Mouse (Mus musculus): ENCODE data around the gene Nufip2. TPM values are rescaled to one million over a fixed set of nuclear protein-coding genes. Genes with fewer than 3 reads are reported as not detected.
"Not testable (repeated sequence)": the region's sequence is repeated elsewhere in the genome, so short reads cannot be mapped to it uniquely, and the experiment has no call there.

Gene Nufip2
- polyA plus RNA-seq (2016; fragmentation: Nextera tagmentation; extraction: Ambion mirVana), result 4.6 and 4.7 TPM in 2 replicates

DNA sequence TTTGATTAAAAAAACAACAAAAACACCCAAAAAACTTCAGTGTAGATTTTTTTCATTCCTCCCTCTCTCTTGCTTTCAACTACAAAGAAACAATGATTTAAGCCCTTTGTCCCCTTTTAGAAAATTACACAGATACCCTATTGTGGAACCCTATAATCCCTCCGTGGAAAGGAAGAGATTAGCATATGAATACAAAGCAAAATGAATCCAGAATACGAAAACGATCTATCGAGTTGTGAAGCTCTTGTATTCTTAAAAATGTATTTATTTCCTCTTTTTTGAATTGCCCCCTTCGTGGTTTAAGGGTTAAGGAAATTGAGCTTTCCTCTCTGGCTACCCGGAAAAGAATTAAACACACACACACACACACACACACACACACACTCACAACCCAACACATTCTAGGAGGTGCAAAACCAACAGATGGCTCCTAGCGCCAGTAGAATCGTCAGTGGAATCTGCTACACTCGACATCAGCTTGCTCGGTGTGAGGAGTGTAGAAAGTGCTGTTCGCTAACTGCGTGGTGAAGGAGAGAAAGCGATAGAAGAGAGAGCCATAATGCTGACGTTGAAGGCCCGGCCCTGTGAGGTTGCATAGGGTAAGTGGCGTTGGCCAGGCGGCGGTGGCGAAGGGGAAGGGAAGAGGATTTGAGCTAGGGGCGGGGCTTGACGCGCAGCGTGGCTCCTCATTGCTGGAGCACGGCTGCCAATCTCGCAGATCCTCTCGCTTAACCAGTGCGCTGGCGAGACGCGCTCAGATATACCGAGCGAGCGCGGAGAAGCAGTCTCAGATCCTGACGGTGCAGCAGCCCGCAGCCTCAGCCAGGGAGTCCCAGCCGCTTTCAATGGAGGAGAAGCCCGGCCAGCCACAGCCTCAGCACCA is at the start of gene Nufip2:
Gene Nufip2 (plus strand): TSS at position 773 of the 883 bp plus-strand sequence.
- peak within 1 kb of the TSS; percentile 99 for H3K4me3 ChIP-seq (replicated peaks)
- H3K4me1 ChIP-seq (replicated peaks), result peaks cover 8% of the 10 kb centered on the region
- peak within 1 kb of the TSS; percentile 99 for H3K9ac ChIP-seq (replicated peaks)
- H3K36me3 ChIP-seq, result peaks cover 10% of the 10 kb centered on the region
- H3K27ac ChIP-seq, result peak within 1 kb of the TSS; percentile 98
- peak; percentile 98 for ATAC-seq (ENCODE audit: insufficient number of reproducible peaks, insufficient read depth, low FRiP score, low TSS enrichment, low read depth)
- no peaks in the 10 kb centered on the region for H3K9me3 ChIP-seq
- peak within 1 kb of the TSS; percentile 75 for H3K4me2 ChIP-seq
- WGBS, result under 1% methylated on average over 38 of the region's 38 CpGs
- no peaks in the 10 kb centered on the region for H3K27me3 ChIP-seq

GRCm38 (mm10) chr11:77641390-77641789 is 44.6 kb upstream of the Nufip2 start:
- Histone ChIP-seq H3K9me3 (no peaks in the 10 kb centered on the region), H3K9ac (replicated peaks) (no peak overlapping the region), H3K4me1 (replicated peaks) (no peaks in the 10 kb centered on the region), H3K36me3 (no peaks in the 10 kb centered on the region), H3K27ac (no peak overlapping the region), H3K4me3 (replicated peaks) (no peak overlapping the region), H3K27me3 (no peaks in the 10 kb centered on the region; the same call in 1 of the 2 replicates), H3K4me2 (no peak overlapping the region)
- 82% methylated on average over 9 of the region's 9 CpGs for WGBS
- no peak for ATAC-seq (ENCODE audit: insufficient number of reproducible peaks, insufficient read depth, low FRiP score, low TSS enrichment, low read depth)

DNA sequence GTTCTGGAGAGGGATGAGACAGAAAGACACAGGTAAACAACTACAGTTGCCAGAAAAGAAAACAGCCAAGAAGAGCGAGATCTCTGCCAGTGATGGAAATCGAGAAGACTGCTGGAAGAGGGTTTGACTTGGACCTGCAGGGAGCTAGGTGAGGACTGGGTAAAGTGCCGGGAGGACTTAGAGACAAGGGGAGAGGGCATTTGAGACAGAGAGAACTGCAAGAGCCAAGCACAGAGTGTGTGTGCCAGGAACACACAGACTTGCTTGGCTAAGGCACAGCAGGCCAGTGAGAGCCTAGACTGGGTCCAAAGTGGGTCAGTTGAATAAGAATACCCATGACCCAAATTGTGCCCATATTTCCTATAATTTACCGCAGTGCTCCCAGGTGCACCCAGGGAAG is 40.5 kb upstream of the Nufip2 start:
- WGBS, result 80% methylated on average over 4 of the region's 4 CpGs
- Histone ChIP-seq H3K27me3 (no peaks in the 10 kb centered on the region; the same call in 1 of the 2 replicates), H3K4me3 (replicated peaks) (no peak overlapping the region), H3K4me1 (replicated peaks) (no peaks in the 10 kb centered on the region), H3K9me3 (no peaks in the 10 kb centered on the region), H3K4me2 (no peak overlapping the region), H3K36me3 (no peaks in the 10 kb centered on the region), H3K27ac (no peak overlapping the region), H3K9ac (replicated peaks) (no peak overlapping the region)
- no peak for ATAC-seq (ENCODE audit: insufficient number of reproducible peaks, insufficient read depth, low FRiP score, low TSS enrichment, low read depth)

DNA sequence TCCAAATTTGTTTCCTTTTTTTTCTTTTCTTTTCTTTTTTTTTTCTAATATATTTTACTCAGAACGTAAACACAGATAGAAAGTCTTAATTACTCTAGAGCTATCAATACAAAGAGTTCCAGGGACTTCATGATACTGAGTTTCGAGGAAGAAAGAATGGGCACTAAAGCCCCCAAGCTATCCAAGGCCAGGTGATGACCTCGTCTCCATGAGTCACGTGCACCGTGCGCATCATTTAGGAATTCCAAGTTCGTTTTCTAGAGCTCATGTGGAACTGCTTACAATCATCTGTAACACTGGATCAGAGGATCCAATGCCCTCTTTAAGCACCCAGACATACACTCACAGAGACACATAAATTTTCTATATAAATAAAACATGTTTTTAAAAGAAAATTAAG is 37.1 kb upstream of the Nufip2 start:
- H3K4me1 ChIP-seq (replicated peaks), result no peaks in the 10 kb centered on the region
- H3K9me3 ChIP-seq, result no peaks in the 10 kb centered on the region
- no peak overlapping the region for H3K9ac ChIP-seq (replicated peaks)
- ATAC-seq (ENCODE audit: insufficient number of reproducible peaks, insufficient read depth, low FRiP score, low TSS enrichment, low read depth), result no peak
- no peak overlapping the region for H3K4me3 ChIP-seq (replicated peaks)
- H3K36me3 ChIP-seq, result no peaks in the 10 kb centered on the region
- 74% methylated on average over 7 of the region's 7 CpGs for WGBS
- no peak overlapping the region for H3K27ac ChIP-seq
- H3K4me2 ChIP-seq, result no peak overlapping the region
- H3K27me3 ChIP-seq, result no peaks in the 10 kb centered on the region

DNA sequence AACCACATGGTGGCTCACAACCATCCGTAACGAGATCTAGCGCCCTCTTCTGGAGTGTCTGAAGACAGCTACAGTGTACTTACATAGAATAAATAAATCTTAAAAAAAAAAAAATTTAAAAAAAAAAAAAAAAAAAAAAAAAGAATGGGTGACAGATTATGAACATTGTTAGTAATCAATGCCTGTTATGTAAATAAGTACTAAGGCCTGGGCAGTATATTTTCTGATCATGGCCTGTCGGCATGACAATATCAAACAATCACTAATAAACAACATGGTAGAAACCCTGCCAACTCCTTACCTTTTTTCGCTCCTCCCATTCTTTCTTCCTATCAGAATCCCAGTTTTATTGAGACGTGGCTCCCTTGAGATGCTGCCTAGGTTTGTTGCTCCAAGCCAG is 33.5 kb upstream of the Nufip2 start:
- Histone ChIP-seq H3K4me2 (no peak overlapping the region), H3K9me3 (no peaks in the 10 kb centered on the region), H3K36me3 (no peaks in the 10 kb centered on the region), H3K27ac (no peak overlapping the region), H3K4me1 (replicated peaks) (no peaks in the 10 kb centered on the region), H3K4me3 (replicated peaks) (no peak overlapping the region), H3K9ac (replicated peaks) (no peak overlapping the region), H3K27me3 (0 out of 2 replicates have a peak, but pooled peaks cover 1% of the 10 kb centered on the region)
- ATAC-seq (ENCODE audit: insufficient number of reproducible peaks, insufficient read depth, low FRiP score, low TSS enrichment, low read depth), result no peak
- 60% methylated on average over 6 of the region's 6 CpGs for WGBS

DNA sequence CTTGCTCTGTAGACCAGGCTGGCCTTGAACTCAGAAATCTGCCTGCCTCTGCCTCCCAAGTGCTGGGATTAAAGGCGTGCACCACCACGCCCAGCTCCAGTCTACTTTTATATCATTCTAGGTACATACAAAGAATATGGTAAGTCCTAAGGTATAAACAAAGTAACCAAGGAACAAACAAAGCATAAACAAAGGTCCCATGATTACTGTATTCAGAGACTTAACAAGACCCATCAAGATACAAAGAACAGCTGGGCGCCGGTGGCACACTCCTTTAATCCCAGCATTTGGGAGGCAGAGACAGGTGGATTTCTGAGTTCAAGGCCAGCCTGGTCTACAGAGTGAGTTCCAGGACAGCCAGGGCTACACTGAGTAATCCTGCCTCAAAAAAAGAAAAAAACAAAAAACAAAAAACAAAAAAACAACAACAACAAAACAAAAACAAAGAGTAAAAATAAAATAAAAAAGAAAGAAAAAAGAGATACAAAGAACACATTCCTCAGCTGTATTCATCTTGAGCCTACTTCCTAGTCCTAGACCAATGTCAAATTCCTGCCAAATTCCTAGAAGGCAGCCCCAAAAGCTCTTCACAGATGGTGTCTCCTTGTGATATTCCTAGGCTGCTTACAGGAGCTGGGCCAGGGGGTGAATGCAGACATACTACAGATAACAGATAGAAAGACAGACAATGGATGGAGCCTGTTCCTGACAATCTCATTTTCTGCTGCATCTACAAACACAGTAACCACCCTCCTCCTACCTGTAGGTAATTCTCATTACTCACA is 32.4 kb upstream of the Nufip2 start:
- ATAC-seq (ENCODE audit: insufficient number of reproducible peaks, insufficient read depth, low FRiP score, low TSS enrichment, low read depth); H3K27ac ChIP-seq; H3K36me3 ChIP-seq; H3K9me3 ChIP-seq; H3K4me3 ChIP-seq (replicated peaks); H3K27me3 ChIP-seq; H3K4me2 ChIP-seq; H3K9ac ChIP-seq (replicated peaks); H3K4me1 ChIP-seq (replicated peaks): not testable (repeated sequence)
- WGBS, result 94% methylated on average over 4 of the region's 4 CpGs

GRCm38 (mm10) chr11:77659986-77660385 is 26.0 kb upstream of the Nufip2 start:
- Histone ChIP-seq H3K4me1 (replicated peaks) (no peaks in the 10 kb centered on the region), H3K27me3 (0 out of 2 replicates have a peak, but pooled peaks cover 2% of the 10 kb centered on the region), H3K4me2 (no peak overlapping the region), H3K4me3 (replicated peaks) (no peak overlapping the region), H3K27ac (no peak overlapping the region), H3K9ac (replicated peaks) (no peak overlapping the region), H3K36me3 (no peaks in the 10 kb centered on the region), H3K9me3 (no peaks in the 10 kb centered on the region)
- WGBS, result 67% methylated on average over 4 of the region's 4 CpGs
- no peak for ATAC-seq (ENCODE audit: insufficient number of reproducible peaks, insufficient read depth, low FRiP score, low TSS enrichment, low read depth)

DNA sequence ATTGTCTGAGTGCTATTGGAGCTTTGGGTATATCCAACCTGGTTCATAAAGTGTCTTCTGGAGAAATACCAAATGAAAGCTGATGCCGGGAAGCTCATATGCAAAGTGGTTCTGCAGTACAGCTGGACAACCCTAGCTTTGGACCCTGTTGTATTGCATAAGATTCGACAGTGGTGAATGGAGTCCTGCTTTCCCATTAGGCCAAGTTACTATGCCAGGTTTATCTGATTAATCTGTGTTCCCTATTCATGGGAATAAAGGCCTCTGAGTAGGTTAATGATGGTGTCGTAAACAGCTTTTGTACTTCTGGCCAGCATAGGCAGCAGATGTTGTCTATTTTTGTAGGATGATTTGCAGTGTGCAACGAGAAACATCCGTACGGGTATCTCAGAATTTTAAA is 22.3 kb upstream of the Nufip2 start:
- Histone ChIP-seq H3K4me1 (replicated peaks) (no peaks in the 10 kb centered on the region), H3K27ac (no peak overlapping the region), H3K4me3 (replicated peaks) (no peak overlapping the region), H3K9me3 (0 out of 2 replicates have a peak, but pooled peaks cover 3% of the 10 kb centered on the region), H3K4me2 (no peak overlapping the region), H3K27me3 (no peaks in the 10 kb centered on the region), H3K36me3 (no peaks in the 10 kb centered on the region), H3K9ac (replicated peaks) (no peak overlapping the region)
- WGBS, result 50% methylated on average over 6 of the region's 6 CpGs
- ATAC-seq (ENCODE audit: insufficient number of reproducible peaks, insufficient read depth, low FRiP score, low TSS enrichment, low read depth), result no peak

GRCm38 (mm10) chr11:77664046-77664445 is 21.9 kb upstream of the Nufip2 start:
- no peaks in the 10 kb centered on the region for H3K27me3 ChIP-seq
- ATAC-seq (ENCODE audit: insufficient number of reproducible peaks, insufficient read depth, low FRiP score, low TSS enrichment, low read depth), result no peak
- H3K4me1 ChIP-seq (replicated peaks), result no peaks in the 10 kb centered on the region
- H3K27ac ChIP-seq, result no peak overlapping the region
- H3K9ac ChIP-seq (replicated peaks), result no peak overlapping the region
- H3K4me3 ChIP-seq (replicated peaks), result no peak overlapping the region
- 88% methylated on average over 8 of the region's 8 CpGs for WGBS
- 0 out of 2 replicates have a peak, but pooled peaks cover 3% of the 10 kb centered on the region for H3K9me3 ChIP-seq
- no peaks in the 10 kb centered on the region for H3K36me3 ChIP-seq
- H3K4me2 ChIP-seq, result no peak overlapping the region

- 79% methylated on average over 5 of the region's 5 CpGs for WGBS
- H3K4me3 ChIP-seq (replicated peaks); H3K4me2 ChIP-seq; H3K36me3 ChIP-seq; H3K4me1 ChIP-seq (replicated peaks); H3K9me3 ChIP-seq; H3K27me3 ChIP-seq; H3K27ac ChIP-seq; H3K9ac ChIP-seq (replicated peaks); ATAC-seq (ENCODE audit: insufficient number of reproducible peaks, insufficient read depth, low FRiP score, low TSS enrichment, low read depth): not testable (repeated sequence)
Observed at GRCm38 (mm10) chr11:77665384-77665783, 20.6 kb upstream of the Nufip2 start.

GRCm38 (mm10) chr11:77666766-77667165 is 19.2 kb upstream of the Nufip2 start:
- ATAC-seq (ENCODE audit: insufficient number of reproducible peaks, insufficient read depth, low FRiP score, low TSS enrichment, low read depth); H3K4me1 ChIP-seq (replicated peaks); H3K27ac ChIP-seq; H3K27me3 ChIP-seq; H3K4me3 ChIP-seq (replicated peaks); H3K36me3 ChIP-seq; H3K4me2 ChIP-seq; H3K9ac ChIP-seq (replicated peaks); H3K9me3 ChIP-seq: not testable (repeated sequence)
- 88% methylated on average over 8 of the region's 8 CpGs for WGBS
